Mouse (Mus musculus) kidney, embryonic 14.5 days (tissue): Measurements from ENCODE around the gene Abca7. TPM values are rescaled to one million over a fixed set of nuclear protein-coding genes. Genes with fewer than 3 reads are reported as not detected.
"Not testable (repeated sequence)": the region's sequence is repeated elsewhere in the genome, so short reads cannot be mapped to it uniquely, and the experiment has no call there.

Source experiments
- ATAC-seq: fragments of 200-750 bp; cut with Nextera tagmentation; 2 replicates; pipeline ENCODE4 v1.8.0; 2017; ENCODE audit warnings: moderate number of reproducible peaks, mild to moderate bottlenecking, moderate TSS enrichment, moderate library complexity; ENCODE audit not compliant: low FRiP score, low TSS enrichment
- H3K27ac ChIP-seq: fragments of 300-500 bp; sonication (generic); 2 replicates; pipeline ENCODE4 v1.5.1; 2014; ENCODE audit warnings: low read depth, mild to moderate bottlenecking, low read length, moderate library complexity, mixed read lengths
- H3K27me3 ChIP-seq: fragments of 300-500 bp; sonication (generic); 2 replicates; pipeline ENCODE4 v1.6.1; 2014; ENCODE audit warnings: mild to moderate bottlenecking, low read length; ENCODE audit not compliant: control insufficient read depth, insufficient read depth
- H3K36me3 ChIP-seq: fragments of 300-500 bp; sonication (generic); 2 replicates; pipeline ENCODE4 v1.6.1; 2014; ENCODE audit warnings: low read length, mixed read lengths; ENCODE audit not compliant: control insufficient read depth, insufficient read depth
- H3K4me1 ChIP-seq: fragments of 300-500 bp; sonication (generic); 2 replicates; pipeline ENCODE4 v1.6.1; 2014; ENCODE audit warnings: low read length, mixed read lengths; ENCODE audit not compliant: control insufficient read depth, insufficient read depth
- H3K4me2 ChIP-seq: fragments of 300-500 bp; sonication (generic); replicated peaks from 2 replicates; pipeline ENCODE4 v1.6.1; 2014; ENCODE audit warnings: low read depth, mild to moderate bottlenecking, low read length
- H3K4me3 ChIP-seq: fragments of 300-500 bp; sonication (generic); 2 replicates; pipeline ENCODE4 v1.5.1; 2014; ENCODE audit warnings: mild to moderate bottlenecking, low read length
- H3K9ac ChIP-seq: fragments of 300-500 bp; sonication (generic); 2 replicates; pipeline ENCODE4 v1.6.1; 2014; ENCODE audit warnings: low read depth, mild to moderate bottlenecking, low read length, moderate library complexity
- H3K9me3 ChIP-seq: fragments of 300-500 bp; sonication (generic); 2 replicates; pipeline ENCODE4 v1.6.1; 2016; ENCODE audit warnings: low read length; ENCODE audit not compliant: control insufficient read depth
- WGBS: fragments of 180-500 bp; shearing (Covaris S2); extraction: QIAGEN DNeasy Blood & Tissue Kit; methylation state at CpG from one replicate; pipeline ENCODE4 v1.1.7; 2014; 5-methylcytosine and 5-hydroxymethylcytosine counted together
- polyA plus RNA-seq: library from polyadenylated mRNA; unstranded; fragments of >200 nt; fragmentation: Nextera tagmentation; extraction: Ambion mirVana; gene quantifications from 2 replicates; pipeline ENCODE4 v1.2.1, GENCODE M21; 2014

Gene Abca7
- polyA plus RNA-seq, 1 experiment from 2014 or later: 2.7 TPM

DNA sequence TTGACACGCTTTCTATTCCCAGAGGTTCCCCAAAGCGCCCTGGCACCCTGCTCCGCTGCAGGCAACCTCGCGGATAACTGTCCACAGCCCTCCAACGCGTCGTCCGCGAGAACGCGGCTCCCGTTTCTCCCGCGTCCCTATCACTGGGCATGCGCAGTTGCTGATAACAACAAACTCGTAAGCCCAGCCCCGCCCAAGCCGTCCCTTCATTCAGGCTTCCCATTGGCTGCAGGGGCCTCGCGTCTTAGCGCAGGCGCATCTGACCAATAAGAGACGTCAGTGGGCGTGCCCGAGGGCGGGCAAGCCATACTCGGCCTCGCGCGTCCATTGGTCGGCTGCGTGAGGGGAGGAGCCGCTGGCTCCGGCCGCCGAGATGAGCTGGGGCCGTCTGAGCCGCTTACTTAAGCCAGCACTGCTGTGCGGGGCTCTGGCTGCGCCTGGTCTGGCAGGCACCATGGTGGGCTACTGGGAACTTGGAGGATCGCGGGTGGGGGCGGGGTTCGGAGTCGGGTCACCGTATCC is 57.0 kb downstream of the Abca7 start:
- H3K4me2 ChIP-seq: peak overlapping the region; percentile 86
- H3K9me3 ChIP-seq: no peaks in the 10 kb centered on the region
- H3K4me3 ChIP-seq: peak overlapping the region; percentile 86
- H3K36me3 ChIP-seq: peaks cover 29% of the 10 kb centered on the region
- ATAC-seq: peak; percentile 97
- peak overlapping the region; percentile 99 for H3K27ac ChIP-seq
- H3K4me1 ChIP-seq: peaks cover 17% of the 10 kb centered on the region
- under 1% methylated on average over 47 of the region's 47 CpGs for WGBS
- no peaks in the 10 kb centered on the region for H3K27me3 ChIP-seq
- H3K9ac ChIP-seq: peak overlapping the region; percentile 97

- peaks cover 33% of the 10 kb centered on the region for H3K36me3 ChIP-seq
- peak overlapping the region; percentile 99 for H3K27ac ChIP-seq
- H3K27me3 ChIP-seq: no peaks in the 10 kb centered on the region
- peak; percentile 45 for ATAC-seq
- peaks cover 17% of the 10 kb centered on the region for H3K4me1 ChIP-seq
- H3K4me3 ChIP-seq: peak overlapping the region; percentile 86
- no peaks in the 10 kb centered on the region for H3K9me3 ChIP-seq
- 1% methylated on average over 73 of the region's 77 CpGs for WGBS
- H3K4me2 ChIP-seq: peak overlapping the region; percentile 86
- peak overlapping the region; percentile 97 for H3K9ac ChIP-seq
Measured at GRCm38 (mm10) chr10:80053831-80054815, 57.8 kb downstream of the Abca7 start.

GRCm38 (mm10) chr10:80054911-80055310 is 58.6 kb downstream of the Abca7 start:
- ATAC-seq, H3K27ac ChIP-seq: not testable (repeated sequence)

DNA sequence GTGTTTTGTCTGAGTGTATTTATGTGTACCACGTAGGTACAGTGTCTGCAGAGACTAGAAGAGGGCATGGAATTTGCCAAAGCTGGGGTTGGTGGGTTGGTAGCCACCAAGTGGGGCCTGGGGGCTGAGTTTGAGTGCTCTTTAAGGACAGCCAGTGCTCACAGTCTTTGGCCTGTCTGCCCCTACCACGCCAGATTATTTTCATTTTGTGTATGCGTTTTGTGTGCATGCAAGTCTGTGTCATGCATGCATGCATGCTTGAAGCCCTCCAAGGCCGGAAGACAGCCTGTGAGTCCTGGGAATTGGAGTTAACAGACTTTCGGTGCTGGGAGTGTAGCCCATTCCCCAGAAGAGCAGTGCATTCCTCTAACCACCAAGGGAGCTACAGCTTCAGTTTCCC is 59.1 kb downstream of the Abca7 start:
- Histone ChIP-seq H3K27ac (no peak overlapping the region), H3K4me2 (peak overlapping the region; percentile 86), H3K36me3 (peaks cover 40% of the 10 kb centered on the region), H3K9me3 (no peaks in the 10 kb centered on the region), H3K4me3 (peak overlapping the region; percentile 86; the same call in 1 of the 2 replicates), H3K27me3 (no peaks in the 10 kb centered on the region), H3K4me1 (peaks cover 17% of the 10 kb centered on the region), H3K9ac (peak overlapping the region; percentile 97; the same call in 1 of the 2 replicates)
- ATAC-seq: no peak
- 84% methylated on average over 5 of the region's 5 CpGs for WGBS

More at GRCm38 (mm10) chr10:80054911-80055310, 58.6 kb downstream of the Abca7 start:
- Histone ChIP-seq H3K36me3 (peaks cover 39% of the 10 kb centered on the region), H3K9ac (peak overlapping the region; percentile 97), H3K4me2 (peak overlapping the region; percentile 86), H3K4me1 (peaks cover 17% of the 10 kb centered on the region), H3K4me3 (peak overlapping the region; percentile 86)
- 16% methylated on average over 3 of the region's 3 CpGs for WGBS
- H3K9me3 ChIP-seq, H3K27me3 ChIP-seq: not testable (repeated sequence)

DNA sequence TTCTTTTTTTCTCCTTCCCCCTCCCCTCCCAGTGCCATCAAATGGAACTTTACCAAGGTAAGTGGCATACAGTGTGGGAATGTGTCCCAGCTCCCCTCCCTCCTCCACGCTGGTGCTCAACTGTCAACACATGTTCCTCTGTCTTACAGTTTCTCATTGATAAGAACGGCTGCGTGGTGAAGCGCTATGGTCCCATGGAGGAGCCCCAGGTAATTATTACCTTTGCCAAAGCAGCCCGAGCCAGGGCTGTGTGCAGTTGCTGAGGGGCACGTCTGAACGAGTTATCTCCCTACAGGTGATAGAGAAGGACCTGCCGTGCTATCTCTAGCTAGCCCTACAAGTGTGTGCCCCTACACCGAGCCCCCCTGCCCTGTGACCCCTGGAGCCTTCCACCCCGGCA is 59.6 kb downstream of the Abca7 start:
- Histone ChIP-seq H3K27me3 (no peaks in the 10 kb centered on the region), H3K4me2 (no peak overlapping the region), H3K4me3 (no peak overlapping the region), H3K36me3 (peaks cover 45% of the 10 kb centered on the region), H3K4me1 (peaks cover 17% of the 10 kb centered on the region), H3K9me3 (no peaks in the 10 kb centered on the region), H3K27ac (no peak overlapping the region), H3K9ac (no peak overlapping the region)
- no peak for ATAC-seq
- WGBS: 87% methylated on average over 9 of the region's 10 CpGs

DNA sequence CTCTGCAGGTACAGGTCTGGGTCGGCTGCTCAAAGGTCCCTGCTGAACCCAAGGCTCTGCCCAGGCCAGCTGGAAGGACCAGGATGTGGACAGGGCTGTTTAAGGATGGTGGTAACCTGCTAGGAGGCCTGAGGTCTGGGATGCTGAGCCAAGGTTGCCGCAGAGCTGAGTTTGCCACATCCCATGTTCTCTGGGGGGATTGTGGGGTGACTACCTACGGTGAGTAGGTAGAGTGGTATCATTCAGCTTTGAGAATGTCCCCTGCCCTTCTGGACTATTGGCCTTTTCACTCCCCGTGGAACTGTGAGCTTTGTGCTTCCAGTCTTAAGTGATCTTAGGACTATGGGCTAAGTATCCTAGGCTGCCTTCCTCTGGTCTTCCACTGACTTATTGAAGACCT is 60.2 kb downstream of the Abca7 start:
- Histone ChIP-seq H3K36me3 (peaks cover 50% of the 10 kb centered on the region), H3K9ac (no peak overlapping the region), H3K9me3 (no peaks in the 10 kb centered on the region), H3K27ac (no peak overlapping the region), H3K4me2 (no peak overlapping the region), H3K27me3 (no peaks in the 10 kb centered on the region), H3K4me3 (no peak overlapping the region), H3K4me1 (peaks cover 17% of the 10 kb centered on the region)
- no peak for ATAC-seq
- WGBS: 88% methylated on average over 4 of the region's 4 CpGs

DNA sequence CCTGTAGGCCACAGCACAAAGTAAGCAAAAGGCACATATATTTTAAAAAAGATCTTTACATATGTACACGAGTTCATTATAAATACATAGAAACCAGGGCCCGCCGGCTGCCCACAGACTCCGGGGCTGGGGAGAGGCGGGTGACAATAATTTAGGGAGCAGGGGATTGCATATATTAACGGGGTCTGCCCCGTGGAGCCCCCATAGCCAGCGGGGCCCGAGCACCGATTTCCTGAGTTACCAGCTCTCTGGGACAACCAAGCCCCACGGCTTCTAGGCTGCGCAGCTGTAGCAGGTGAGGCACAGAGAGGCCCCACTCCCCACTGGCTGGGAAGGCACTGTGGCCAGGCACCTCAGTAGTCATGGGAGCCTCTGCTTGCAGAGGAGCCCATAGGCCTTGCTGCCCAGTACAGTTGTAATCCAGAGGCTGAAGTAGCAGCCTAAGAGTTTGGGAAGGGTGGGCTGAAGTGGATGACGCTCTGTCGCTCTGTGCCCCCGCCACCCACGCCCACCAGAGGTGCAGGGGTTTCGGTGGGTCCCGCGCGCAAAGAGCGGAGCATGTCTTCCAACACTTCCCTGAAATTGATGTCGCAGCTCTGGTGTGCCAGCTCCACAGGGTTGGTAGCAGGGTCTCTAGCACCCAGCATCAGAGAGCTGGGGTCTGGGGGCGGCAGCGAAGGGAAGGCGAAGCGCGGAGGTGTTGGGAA is 60.8 kb downstream of the Abca7 start:
- no peak overlapping the region for H3K27ac ChIP-seq
- WGBS: 88% methylated on average over 27 of the region's 27 CpGs
- H3K9me3 ChIP-seq: no peaks in the 10 kb centered on the region
- no peak overlapping the region for H3K4me3 ChIP-seq
- ATAC-seq: no peak
- H3K36me3 ChIP-seq: peaks cover 55% of the 10 kb centered on the region
- no peak overlapping the region for H3K4me2 ChIP-seq
- H3K27me3 ChIP-seq: no peaks in the 10 kb centered on the region
- H3K9ac ChIP-seq: no peak overlapping the region
- H3K4me1 ChIP-seq: peaks cover 14% of the 10 kb centered on the region

DNA sequence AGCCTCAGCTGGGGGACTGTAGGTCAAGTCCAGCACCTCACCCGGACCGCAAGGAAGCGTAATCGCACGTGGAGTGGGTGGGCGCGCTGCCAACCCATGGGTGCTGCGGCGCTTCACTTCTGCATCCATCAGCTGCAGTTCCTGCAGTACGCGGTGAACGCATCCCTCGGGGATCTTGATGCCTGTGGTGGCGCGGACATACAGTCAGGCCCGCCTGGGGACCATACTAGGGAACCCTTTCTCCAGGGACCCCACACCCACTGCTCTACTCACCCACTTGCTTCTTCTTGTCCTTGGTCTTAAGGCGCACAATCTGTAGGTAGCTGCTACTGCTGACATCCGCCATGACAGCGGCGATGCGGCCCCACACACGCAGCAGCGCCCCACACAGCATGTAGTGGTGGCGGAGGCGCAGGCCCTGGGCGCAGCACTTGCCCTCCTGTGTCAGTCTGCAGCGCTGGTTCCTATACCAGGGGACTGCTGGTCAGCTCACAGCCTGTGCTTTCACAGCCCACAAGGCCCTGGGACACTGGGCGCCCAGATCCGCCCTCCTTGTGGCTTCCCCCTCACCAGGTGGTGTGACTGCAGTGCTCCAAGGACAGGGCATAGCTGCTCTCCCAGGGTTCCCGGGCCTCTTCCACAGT is 61.5 kb downstream of the Abca7 start:
- Histone ChIP-seq H3K4me3 (no peak overlapping the region), H3K4me1 (peaks cover 9% of the 10 kb centered on the region), H3K9ac (no peak overlapping the region), H3K27ac (no peak overlapping the region), H3K9me3 (no peaks in the 10 kb centered on the region), H3K4me2 (no peak overlapping the region), H3K27me3 (no peaks in the 10 kb centered on the region), H3K36me3 (peaks cover 62% of the 10 kb centered on the region)
- WGBS: 85% methylated on average over 30 of the region's 30 CpGs
- ATAC-seq: no peak
